Mouse (Mus musculus) fibroblast of lung, adult 2 months (primary cell): ENCODE results near the gene Zbtb3.
A peak's percentile ranks its signal among the peaks of the same experiment; 100 is the strongest.

Experiments used
- DNase-seq: peaks from one replicate; pipeline ENCODE4 v3.0.0-alpha.2; 2011; ENCODE audit warnings: low read depth

Gene Zbtb3

DNA sequence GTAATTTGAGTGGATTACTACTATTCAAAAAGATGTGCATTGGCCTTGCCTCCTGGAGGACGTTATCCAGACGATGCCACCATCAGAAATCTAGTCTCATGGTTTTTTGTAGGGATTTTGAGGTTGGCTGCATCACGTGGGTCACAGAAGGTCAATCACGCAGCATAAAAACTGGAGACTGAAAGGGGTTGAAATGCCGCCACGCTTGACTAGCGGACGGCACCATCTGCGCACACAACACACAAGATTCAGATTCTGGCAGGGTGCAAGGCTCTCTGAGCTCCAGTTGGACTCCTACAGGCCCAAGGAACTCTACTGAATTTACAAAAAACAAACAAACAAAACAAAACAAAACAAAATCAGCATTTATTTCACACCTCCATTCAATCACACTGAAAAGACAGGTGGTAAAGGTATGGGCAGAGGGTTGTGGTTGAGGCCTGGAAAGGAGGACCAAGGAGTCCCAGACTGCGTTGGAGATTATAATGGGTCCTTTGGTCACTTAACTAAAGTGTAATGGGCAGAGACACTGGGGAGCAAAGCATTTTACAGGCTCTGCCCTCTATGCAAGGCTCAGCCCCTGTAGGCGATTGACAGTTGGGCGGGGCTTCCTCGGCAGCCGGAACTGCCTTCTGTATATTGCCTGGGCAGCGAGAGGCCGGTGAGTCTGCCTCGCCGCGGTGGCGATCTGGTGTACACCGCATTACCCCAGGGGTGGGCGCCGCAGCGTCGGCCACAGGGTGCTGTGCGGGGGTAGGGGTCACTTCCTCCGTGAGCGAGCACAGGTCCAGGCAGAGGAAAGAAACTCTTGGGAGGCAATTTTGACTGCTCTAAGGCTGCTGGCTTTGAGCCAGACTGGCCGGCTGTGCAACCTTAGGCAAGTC, 37.8 kb downstream of the Zbtb3 start:
- peak; percentile 34 for DNase-seq

- no peak for DNase-seq
Measured at GRCm38 (mm10) chr19:8841012-8841411, 38.7 kb downstream of the Zbtb3 start.

- DNase-seq: no peak
Measured at GRCm38 (mm10) chr19:8842961-8843360, 40.6 kb downstream of the Zbtb3 start.

GRCm38 (mm10) chr19:8844371-8845129, 42.2 kb downstream of the Zbtb3 start:
- peak; percentile 38 for DNase-seq

DNA sequence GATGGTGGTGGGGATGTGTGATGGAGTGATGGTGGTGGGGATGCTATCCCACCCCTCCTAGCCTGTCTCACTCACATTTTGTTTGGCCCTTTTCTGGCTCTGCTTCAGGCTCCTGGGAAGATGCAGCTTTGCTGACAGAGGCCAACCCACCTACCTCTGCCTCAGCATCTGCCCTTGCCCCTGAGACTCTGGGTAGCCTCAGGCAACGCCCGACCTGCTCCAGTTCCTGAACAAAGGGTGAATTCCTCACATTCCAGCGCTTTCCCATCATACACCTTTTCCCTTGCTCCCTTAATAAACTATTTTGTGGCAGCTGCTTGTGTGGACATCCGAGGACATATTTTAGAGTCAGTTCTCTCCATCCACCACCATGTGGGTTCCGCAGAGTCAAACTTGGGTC, 46.0 kb downstream of the Zbtb3 start:
- DNase-seq: no peak

DNA sequence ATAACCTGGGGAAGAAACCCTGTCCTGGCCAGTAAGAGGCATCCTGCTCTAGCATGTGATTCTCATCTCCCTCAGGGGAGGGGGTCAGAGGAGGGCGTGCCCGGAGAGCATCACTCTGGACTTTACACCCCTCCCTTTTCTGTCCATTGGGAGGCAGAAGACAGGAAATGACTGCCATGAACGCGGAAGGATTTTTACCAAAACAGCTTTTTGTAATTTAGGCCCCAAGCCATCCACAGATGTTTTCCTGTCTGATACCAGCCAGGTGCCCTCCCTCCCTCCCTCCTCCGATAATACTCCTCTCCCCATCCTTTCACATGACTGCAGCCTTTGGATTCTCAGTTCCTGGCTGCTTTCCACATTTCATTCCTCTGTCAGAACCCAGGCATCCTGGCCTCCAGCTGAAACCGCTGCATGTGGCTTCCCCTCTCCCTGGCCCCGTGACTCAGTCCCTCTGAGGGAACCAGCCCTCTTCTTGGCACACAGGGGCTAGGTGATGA, 48.1 kb downstream of the Zbtb3 start, which contains the start of gene Lrrn4cl:
Lrrn4cl (plus strand) TSS at position 367 of the 500 bp plus-strand sequence.
- DNase-seq: peak; percentile 85

DNA sequence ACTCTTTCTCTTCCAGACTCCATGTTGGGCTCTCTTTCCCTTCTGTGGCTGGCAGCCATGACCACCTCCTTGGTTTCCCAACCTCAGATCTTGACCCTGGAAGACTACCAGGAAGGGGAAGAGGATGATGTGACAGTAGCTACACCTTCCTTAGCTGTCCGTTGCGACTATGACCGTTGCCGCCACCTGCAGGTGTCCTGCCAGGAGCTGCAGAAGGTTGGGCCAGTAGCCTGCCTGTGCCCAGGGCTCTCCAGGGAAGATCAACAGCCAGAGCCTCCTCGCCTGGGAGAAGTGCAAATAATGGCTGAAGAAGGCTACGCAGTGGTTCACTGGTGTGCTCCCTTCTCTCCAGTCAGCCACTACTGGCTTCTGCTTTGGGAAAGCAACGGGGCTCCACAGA, 49.3 kb downstream of the Zbtb3 start:
- no peak for DNase-seq

GRCm38 (mm10) chr19:8852236-8852928, 50.0 kb downstream of the Zbtb3 start:
- DNase-seq: no peak

DNA sequence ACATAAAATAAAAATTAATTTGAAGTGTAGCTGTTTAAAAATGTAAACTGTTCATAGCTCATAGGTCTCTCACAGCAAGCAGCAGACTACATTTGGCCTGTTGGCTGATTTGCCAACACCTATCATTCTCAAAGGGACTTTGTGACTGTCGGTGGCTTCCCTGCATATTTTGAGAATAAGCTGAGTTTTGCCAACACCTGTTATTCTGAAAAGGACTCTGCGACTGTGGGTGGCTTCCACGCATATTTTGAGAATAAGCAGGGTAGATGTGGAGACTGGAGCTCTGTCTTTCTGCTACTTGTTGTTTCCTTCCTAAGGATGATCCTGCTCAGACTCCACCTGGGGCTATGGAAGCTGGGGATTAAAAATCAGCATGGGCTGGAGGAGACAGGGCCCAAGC, 50.8 kb downstream of the Zbtb3 start:
- no peak for DNase-seq
